8 mouse cellular contexts compared by ENCODE assay signal in the genomic region with DNA sequence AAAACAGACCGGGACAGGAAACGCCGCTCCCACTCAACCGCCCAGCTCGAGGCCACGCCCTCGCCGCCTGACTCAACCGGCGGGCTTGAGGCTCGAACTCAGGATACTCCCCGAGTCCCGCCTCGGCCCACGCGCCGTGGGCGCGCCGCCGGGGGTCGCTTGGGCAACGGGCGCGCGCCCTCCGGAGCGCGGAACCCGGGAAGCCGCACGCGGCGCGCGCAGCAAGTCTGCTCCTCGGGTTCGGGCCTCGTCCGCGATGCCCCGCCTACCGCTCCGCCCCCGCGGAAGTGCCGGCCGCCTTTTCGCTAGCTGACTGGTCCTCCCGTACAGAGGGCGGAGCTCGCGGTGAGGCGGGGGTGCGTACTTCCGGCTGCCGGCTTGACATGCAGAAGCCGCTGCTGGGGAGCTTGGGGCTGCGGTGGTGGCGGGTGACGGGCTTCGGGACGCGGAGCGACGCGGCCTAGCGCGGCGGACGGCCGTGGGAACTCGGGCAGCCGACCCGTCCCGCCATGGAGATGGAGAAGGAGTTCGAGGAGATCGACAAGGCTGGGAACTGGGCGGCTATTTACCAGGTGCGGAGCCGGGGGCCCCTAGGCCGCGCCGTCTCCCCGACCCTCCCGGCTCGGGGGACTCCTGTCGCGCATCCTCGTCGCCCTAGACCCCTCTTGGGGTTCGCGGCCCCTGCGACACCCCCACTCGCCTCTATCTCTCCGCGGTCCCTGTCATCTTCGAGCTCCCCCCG. TPM values are rescaled to one million over a fixed set of nuclear protein-coding genes. Genes with fewer than 3 reads are reported as not detected.
DNase-seq lines count a peak whose midpoint lies in the region; ATAC-seq lines count a peak whose summit lies in the region.

Gene Ptpn1 (plus strand): TSS at position 73 of the 742 bp plus-strand sequence.

- WGBS in hindbrain, embryonic 16.5 days, result under 1% methylated on average over 81 of the region's 99 CpGs
- WGBS in macrophage (ENCODE audit: missing documents), result under 1% methylated on average over 94 of the region's 99 CpGs

- H3K36me3 ChIP-seq in hindbrain, embryonic 16.5 days (ENCODE audit: control insufficient read depth, insufficient read depth, low read length), result no peaks in the 10 kb centered on the region
- peaks cover 7% of the 10 kb centered on the region; the same call in 1 of the 2 replicates for H3K36me3 ChIP-seq in macrophage (ENCODE audit: inconsistent target)

- peak within 1 kb of the TSS; percentile 80 for H3K27ac ChIP-seq in hindbrain, embryonic 16.5 days (ENCODE audit: low read depth, low read length)
- H3K27ac ChIP-seq in macrophage, result peak within 1 kb of the TSS; percentile 78

- H3K27me3 ChIP-seq in hindbrain, embryonic 16.5 days (replicated peaks; ENCODE audit: control insufficient read depth, insufficient read depth, low read length), result no peaks in the 10 kb centered on the region

- peak; percentile 89 for DNase-seq in WW6 (ENCODE audit: low read depth, low spot score)
- DNase-seq in cerebellum, postnatal 4 days (ENCODE audit: low spot score in 2 of 2), result peak; percentile 93 to 97
- peak; percentile 97 for DNase-seq in gastrocnemius, adult 18-20 months (ENCODE audit: low spot score)
- peak; percentile 98 to 99 for DNase-seq in left cerebral cortex, adult 18-20 months (ENCODE audit: low spot score in 2 of 2)
- DNase-seq in right cerebral cortex, adult 18-20 months, result peak; percentile 99
- peak; percentile 87 for DNase-seq in urinary bladder, postnatal 10 days (ENCODE audit: low spot score)

- H3K9me3 ChIP-seq in hindbrain, embryonic 16.5 days (ENCODE audit: control insufficient read depth, low read length), result no peaks in the 10 kb centered on the region

- ATAC-seq in hindbrain, embryonic 16.5 days, result peak; percentile 96

- peak within 1 kb of the TSS; percentile 94 for H3K4me3 ChIP-seq in hindbrain, embryonic 16.5 days (ENCODE audit: low read length)
- peak within 1 kb of the TSS; percentile 89 for H3K4me3 ChIP-seq in macrophage (ENCODE audit: inconsistent target)

- peak within 1 kb of the TSS; percentile 66 for H3K4me2 ChIP-seq in hindbrain, embryonic 16.5 days (ENCODE audit: low read length)

- peak within 1 kb of the TSS; percentile 91 for H3K9ac ChIP-seq in hindbrain, embryonic 16.5 days (ENCODE audit: low read depth, low read length)

- H3K79me2 ChIP-seq in macrophage (ENCODE audit: inconsistent target), result peaks cover 49% of the 10 kb centered on the region

- peaks cover 34% of the 10 kb centered on the region for H3K4me1 ChIP-seq in hindbrain, embryonic 16.5 days (ENCODE audit: control insufficient read depth, insufficient read depth, low read depth, low read length)

RNA-seq across cellular contexts. Expression of gene Ptpn1, which starts in this region (rescaled TPM):
- total RNA-seq in gastrocnemius, adult 18-20 months (2021), result 10 to 100 TPM; 17.6 to 19.3 TPM
- 64.8 and 69.2 TPM in 2 replicates for polyA plus RNA-seq in hindbrain, embryonic 16.5 days (2015; fragmentation: Nextera tagmentation; extraction: Ambion mirVana)
- 10 to 100 TPM; 60.8 to 62.7 TPM for total RNA-seq in left cerebral cortex, adult 18-20 months (2021)
- 100 to 1,000 TPM in 24 of 26 experiments, 10 to 100 TPM in 2; 74.2 to 281 (median 160) TPM for total RNA-seq in macrophage (2018; cell fraction: chromatin; rRNA removed)
- 100 to 1,000 TPM in 25 of 26 experiments, 10 to 100 TPM in 1; 88.0 to 169 (median 121) TPM for total RNA-seq in macrophage (2018; cell fraction: cytosol; rRNA removed)
- total RNA-seq in macrophage (2018; cell fraction: nucleus; rRNA removed), result 100 to 1,000 TPM in 23 of 26 experiments, 10 to 100 TPM in 3; 68.9 to 253 (median 154) TPM
- polyA plus RNA-seq in macrophage (2018), result 78.9 to 381 TPM (median 119 TPM) in 3 replicates

Comparison
In these comparisons a context has a peak if more than half of its experiments do, and no peak if none do; other contexts are left out.
1. Peak in every context shown above with its lines: DNase-seq, ATAC-seq, H3K4me3 ChIP-seq and H3K27ac ChIP-seq.